Mouse (Mus musculus): ENCODE data around the gene Kcne3.
A peak's percentile ranks its signal among the peaks of the same experiment; 100 is the strongest.

Kcne3 gene

DNA sequence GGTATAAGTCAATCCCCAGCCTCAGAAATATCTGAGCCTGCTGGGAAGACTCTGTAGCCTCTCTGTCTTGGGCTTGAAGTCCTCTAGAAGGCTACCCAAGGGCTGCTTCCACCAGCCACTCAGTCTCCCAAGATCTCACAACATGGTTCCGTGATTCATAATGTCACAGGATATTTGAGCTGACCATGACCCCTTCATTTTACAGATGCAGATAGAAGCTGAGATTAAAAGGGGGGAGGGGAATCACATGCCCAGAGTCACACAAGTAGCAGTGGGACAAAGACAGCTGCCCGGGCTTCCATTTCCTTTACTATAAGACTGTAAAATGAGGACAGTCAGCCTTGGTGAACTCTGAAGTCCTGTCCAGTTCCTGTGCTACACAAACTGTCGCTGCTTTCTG is 5.3 kb downstream of the Kcne3 start:
- no peak for DNase-seq (ENCODE audit: inconsistent ontology term)

DNA sequence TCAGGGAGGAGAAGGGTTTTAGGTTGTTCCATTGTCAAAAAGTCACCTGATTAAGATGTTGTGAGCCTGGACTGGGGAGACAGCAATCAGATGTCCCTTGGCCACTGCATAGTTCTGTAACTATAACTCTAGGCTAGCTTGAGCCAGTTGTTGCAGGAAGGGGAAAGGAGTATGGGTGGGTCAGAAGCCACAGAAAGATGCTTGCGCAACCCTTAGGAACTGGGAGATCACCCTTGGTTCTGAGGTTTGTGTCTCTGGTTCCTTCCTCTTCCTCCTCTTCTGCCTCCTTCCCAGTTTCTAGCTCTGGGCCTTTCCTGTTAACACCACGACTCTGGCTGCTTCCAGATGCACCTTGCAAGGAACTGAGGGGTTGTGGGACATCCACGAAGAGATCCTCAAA is 6.1 kb downstream of the Kcne3 start:
- DNase-seq (ENCODE audit: inconsistent ontology term), result no peak

DNA sequence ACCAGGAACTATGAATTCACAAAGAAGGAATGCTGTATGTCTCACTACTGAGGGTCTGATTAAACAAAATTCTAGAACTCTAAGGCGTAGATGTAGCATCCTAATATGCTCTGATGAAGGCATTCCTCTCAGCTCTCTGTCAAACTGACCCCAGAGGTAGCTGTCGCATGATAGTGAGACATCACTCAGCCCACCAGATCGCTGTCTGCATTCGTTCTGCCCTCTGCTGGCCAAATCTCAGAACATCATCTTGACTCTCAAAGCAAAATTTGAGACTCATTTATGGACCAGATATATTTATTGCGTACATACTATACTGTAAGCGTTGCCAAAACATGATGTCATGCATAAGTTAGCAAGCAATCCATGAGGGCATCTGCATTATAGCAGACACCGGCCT is 11.3 kb downstream of the Kcne3 start:
- no peak for DNase-seq (ENCODE audit: inconsistent ontology term)

DNA sequence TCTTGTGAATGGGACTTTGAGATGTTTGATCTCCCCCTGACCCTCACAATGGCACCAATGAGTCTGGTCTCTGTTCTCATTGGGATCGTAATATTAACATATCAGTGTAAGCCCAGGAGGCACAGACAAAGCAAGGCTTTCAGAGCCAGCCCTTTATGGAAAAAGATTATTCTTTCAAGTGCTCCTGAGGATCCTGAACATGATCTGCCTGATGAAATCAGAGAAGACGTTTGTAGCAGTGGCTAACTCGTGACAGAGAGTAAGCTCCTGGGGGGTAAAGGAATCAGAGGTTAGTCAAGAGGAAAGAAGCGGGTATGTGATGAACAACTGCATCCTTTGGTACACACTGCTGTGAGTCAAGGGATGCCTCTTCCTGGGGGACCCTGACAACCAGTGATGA is 13.9 kb downstream of the Kcne3 start:
- no peak for DNase-seq (ENCODE audit: inconsistent ontology term)

DNA sequence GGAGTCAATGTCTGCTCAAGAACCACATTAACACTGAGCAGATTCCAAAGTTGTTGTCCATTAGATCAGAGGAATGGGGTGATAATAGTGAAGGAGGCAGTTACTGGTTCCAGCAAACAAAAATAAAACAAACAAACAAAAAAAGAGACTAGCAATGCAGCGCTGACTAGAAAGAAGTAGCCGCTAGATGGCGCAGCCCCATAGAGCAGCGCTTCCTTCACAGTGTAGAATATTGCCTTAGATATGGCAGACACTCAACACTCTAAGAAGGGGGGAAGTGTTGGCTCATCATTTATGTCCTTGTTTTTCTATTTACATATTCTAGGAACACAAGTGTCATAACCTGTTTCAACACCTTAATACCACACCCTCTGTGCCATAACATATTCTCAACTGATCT is 14.5 kb downstream of the Kcne3 start:
- peak; percentile 12 for DNase-seq (ENCODE audit: inconsistent ontology term)

DNA sequence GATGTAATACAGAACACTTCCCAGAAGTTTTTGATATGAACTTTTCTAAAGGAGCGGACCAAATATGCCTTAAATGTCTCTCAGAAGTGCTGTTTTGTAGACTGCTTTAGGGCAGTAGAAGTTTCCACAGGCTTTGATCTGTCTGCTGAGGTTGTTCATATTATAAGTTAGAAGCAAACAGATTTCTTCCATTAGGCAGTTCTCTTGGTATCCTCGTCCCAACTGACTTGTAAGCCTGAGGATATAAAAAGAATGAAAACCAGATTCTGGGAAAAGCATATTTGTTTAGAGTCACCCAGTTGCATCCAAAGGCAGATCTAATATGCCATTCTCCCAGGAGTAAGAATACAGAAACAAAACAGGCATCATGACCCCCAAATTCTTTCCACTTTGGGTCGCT is 24.9 kb downstream of the Kcne3 start:
- no peak for DNase-seq (ENCODE audit: inconsistent ontology term)

DNA sequence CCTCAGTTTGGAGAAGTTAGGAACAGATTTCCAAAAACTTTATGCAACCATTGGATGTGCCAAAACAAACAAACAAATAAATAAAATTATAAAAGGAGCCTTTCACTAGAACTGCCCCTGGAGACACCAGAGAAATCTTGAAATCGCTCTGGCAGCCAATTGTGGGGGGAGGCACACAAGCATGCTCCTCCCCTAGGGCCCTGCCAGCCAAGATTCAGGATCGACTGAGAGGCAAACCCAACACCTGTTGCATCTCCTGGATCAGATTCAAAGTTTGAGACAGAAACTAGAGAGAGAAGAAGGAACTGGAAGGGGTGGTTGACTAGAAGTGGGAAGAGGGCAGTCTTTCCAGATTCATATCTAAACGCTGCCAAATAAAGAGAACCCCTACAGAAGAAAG is 27.3 kb downstream of the Kcne3 start:
- no peak for DNase-seq (ENCODE audit: inconsistent ontology term)

DNA sequence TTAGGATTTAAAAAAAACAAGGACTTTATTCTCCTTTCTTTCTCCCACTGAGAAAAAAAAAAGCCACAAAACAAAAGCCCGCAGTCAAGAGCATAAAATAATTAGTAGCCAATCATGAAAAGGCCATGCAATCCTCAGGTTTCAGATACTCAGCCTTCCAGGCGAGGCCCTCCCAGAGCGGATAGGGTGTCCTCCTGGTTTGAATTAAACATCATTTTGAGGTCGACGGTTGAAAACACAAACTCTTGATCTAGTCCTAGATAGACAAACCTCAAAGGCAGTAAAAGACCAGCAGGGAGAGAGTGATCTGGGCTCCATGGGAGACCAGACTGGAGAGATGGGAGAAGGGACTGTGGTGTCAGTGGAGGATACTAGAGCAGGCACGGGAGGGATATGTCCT is 28.6 kb downstream of the Kcne3 start:
- no peak for DNase-seq (ENCODE audit: inconsistent ontology term)

DNA sequence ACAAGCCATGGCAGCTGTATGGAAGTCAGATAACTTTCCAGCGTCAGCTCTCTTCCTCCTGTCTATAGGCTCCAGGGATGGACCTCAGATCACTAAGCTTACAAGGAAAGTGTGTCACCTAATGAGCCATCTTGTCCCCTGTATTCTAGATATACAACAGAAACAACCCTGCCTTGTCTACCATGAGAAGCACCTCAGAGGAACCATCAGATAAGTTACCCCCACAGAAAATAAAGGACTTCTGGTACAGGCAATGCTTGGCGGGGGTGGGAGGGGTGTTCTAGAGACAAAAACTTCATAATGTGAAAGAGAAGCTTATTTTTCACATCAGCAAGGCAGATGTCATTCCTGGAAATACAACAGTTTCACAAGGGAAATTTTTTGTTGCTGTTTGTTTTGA is 29.8 kb downstream of the Kcne3 start:
- DNase-seq (ENCODE audit: inconsistent ontology term), result no peak

DNA sequence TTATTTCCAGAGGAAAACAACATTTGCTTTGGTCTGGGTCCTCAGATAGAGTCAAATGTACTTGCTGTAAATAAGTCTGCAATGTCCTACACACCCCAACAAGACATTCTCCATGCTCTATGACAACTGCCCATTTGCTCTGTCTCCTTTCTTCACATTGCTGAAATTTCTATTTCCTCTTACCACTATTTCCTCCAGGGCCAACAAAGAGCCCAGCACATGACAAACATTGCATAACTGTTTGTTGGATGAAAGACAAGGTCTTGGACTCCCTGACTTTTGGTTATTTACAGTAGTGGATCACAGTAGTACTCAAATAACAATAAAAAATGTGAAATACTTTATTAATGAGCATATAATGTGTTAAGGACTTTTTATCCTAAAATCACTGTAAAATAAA is 31.6 kb downstream of the Kcne3 start:
- no peak for DNase-seq (ENCODE audit: inconsistent ontology term)

DNA sequence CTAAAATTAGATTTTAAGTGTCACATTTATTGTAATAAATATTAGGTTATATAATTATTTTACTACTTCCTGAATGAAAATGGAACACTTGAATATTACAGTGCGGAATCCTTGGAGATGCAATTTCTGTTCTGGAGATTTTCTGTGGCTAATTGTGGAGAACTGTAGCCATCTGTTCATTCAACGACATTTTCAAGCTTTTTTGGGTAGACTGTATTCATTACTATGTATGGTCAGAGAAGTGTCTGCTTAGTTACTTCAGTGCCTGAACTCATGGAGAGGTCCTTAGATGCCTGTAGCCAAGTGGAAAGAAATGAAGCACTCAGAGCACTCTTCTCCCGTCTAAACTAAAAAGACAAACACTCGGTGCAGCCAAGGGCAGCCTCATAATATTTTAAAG is 38.0 kb downstream of the Kcne3 start:
- DNase-seq (ENCODE audit: inconsistent ontology term), result no peak

DNA sequence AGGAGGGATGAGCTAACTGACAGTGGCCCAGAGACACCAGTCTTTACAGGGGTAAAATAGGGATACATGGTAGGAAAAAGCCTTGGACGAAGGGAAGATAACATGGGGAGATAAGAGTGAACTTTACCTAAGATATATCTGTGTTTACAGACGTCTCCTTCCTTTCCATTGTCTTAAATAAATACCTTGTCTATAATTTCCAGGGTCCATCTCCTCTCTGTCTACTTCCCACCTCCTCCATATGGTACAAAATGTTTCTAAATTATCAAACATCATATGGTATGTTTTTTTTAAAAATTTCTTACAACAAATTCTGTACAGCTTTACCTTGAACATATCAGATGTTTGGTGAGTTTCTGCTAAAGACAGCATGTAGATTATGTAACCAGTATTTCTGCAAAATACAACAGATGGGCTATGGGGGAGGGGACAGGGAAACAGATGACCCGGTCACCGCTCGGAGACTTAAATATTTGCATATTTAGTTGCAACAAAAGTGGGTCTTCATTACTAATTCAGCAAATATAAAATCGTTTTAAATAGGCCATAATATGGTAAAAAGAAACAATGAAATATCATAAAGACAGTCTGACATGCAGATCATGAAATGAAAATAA is 38.9 kb downstream of the Kcne3 start:
- DNase-seq (ENCODE audit: inconsistent ontology term), result no peak

DNA sequence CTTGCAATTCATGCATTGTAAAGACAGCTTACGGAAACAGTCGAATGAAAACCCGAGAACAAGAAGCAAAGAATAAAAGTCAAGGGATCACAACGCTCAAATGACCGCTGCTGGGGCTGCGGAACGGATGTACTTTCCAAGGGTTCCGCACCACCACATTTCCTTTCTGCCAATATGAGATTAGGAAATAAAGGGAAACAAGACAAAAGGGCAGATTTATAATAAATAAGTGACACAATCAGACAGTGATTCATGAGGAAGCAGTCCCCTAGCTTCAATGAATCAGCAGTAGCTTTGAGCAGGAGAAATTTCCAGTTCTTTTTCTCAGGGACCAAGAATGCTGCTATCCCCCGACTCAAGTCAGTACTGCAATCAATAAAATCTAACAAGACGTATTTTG is 39.7 kb downstream of the Kcne3 start:
- DNase-seq (ENCODE audit: inconsistent ontology term), result no peak

DNA sequence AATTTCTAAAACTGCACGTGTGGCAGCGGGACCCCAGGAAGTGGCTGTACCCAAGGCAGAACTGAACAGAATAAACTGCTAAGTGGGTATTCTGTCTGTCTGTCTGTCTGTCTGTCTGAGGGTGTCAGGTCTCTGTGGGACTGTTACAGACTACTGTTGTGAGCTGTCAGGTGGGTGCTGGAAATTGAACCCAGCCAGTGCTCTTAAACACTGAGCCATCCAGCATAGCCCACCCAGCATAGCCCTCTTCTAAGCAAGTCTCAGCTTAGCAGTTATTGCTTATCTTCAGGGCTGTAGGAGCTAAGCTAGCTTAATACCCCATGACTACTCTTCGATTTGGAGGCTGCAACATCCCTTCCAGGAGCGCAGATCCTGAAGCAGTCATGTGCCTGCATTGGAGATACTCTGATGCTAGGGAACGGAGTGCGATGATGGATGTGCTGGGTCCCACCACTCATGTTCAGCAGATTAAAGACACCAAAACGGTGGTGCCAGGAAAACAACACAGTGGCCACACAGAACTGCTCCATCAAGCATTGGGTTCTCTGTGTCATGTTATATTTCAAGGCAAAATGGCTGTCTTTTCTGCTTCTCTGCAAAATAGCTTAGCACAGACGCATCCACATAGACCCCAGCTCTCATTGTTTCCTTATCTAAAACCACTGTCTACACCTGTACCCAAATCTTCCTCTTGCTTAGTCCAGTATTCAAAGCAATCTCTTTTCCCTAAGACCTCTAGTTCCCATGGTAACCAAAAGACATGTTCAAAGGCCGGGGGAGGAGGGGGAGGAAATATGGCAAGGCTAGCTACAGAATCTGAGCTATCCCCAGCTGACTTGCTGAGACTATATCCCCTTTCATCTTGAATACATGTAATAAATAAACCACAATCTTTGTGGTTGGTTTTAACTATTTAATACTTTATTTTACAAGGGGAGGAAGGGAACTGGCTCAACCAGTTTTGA is 40.6 kb downstream of the Kcne3 start:
- no peak for DNase-seq (ENCODE audit: inconsistent ontology term)

DNA sequence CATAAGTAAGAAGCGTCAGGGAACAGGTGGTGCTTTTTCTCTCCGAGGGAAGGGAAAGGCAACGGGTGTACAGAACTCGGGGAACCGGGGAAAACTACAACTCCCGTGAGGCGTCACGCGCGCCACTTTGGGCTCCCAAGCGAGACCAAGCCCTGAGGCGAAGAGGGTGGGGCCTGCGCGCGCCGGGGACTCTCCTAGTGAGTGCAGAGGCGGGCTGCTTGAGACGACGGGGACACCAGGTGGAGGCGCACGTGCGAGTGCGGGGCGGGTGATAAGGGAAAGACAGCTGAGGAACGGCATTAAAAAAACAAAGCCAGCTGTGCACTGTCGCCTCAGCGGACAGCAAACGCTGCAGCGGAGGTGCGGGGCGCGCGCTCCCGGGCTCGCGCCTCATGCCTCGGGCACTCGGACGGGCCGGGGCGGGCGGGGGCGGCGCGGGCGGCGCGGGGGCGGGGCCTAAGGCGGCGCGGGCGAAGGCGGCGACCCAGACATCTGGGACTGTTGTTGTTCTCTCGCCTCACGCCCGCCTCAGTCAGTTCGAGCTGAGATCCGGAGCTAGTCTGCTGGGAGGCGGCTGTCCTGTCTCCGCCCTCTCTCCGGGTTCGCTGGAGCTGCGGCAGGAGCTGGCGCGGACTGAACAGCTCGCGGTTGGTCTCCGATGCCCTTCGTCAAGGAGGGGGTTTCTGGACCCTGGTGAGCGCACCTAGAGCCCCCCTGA is 51.0 kb downstream of the Kcne3 start, which contains the start of gene Pgm2l1:
Gene Pgm2l1 (plus strand): TSS at position 237 of the 718 bp plus-strand sequence.
- DNase-seq (ENCODE audit: inconsistent ontology term), result peak; percentile 96

DNA sequence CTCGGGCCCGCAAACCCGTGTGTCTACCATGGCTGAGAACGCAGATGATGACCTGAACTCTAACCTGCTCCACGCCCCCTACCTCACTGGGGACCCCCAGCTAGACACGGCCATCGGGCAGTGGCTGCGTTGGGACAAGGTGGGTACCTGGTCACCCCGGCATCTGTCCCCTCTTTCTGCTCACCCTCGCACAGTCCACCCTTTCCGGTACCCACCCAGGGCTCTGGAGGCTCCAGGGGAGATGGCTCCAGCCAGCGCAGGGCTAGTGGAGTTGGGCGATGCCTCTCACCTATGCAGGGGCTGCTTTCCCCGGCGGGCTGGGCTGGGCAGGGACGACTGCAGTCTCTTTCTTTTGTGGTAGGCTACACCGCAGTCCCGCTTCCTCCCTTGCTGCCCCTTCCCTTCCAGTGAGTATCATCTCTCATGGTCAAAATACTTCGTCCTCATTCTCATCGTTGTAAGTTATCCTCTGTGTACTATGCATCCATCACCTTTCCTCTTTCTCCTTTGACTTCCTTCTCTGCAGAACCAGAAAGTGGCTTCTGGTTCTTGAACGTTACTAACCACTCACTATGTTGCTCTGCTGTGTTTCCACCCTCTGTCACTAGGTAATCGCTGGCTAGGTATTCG is 51.7 kb downstream of the Kcne3 start:
- DNase-seq (ENCODE audit: inconsistent ontology term), result peak; percentile 23

DNA sequence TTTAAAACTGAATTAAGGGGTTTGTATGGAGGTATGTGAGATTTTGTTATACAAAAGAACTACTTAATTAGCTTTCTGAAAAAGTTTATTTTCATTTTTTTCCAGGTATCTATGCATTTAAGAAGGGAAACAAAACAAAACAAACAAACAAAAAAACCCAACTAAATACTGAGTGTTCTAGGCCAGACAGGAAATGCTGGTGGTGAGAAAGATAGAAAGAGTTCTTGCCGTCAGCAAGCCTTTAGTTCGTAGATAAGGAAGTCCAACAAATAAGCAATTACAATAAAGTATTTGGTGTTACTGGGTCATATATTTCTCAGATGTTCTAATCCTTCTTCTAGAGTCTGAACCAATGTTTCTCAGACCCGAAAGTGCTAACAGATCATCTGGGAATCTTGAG is 52.7 kb downstream of the Kcne3 start:
- DNase-seq (ENCODE audit: inconsistent ontology term), result no peak

DNA sequence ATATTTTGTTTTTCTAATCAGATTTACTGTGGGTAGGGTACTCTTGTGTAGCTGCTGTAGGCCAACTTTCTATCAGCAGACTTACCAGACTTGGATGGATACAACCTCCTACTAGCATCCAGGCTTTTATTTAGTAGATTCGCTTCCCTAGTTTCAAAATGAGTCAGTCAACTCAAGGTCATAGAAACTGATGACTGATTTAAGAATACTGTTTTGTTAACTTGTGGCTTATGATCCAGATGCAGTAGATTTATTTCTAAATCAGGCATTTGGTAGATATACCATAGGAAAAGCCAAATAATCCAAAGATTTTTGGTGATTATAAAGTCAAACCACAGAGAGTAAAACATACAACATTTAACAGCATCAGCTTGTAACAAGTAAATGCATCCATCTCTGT is 54.3 kb downstream of the Kcne3 start:
- DNase-seq (ENCODE audit: inconsistent ontology term), result no peak

DNA sequence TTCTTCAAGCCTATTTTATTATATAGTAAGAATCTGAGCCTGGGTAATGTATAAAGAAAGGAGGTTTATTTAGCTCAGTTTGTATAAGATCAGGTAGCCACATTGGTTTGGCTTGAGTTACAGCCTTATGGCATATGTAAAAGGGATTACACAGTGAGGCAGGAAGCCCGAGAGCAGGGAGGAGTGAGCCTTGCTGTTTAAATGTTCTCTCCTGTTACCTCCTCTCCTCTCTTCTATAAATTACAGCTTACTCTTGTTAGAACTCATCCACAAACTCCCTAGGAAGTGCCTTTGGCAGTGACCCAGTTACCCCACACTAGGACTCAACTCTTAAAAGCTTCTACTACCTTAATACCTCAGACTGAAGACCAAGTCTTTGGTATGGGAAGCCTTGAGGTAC is 55.4 kb downstream of the Kcne3 start:
- no peak for DNase-seq (ENCODE audit: inconsistent ontology term)

DNA sequence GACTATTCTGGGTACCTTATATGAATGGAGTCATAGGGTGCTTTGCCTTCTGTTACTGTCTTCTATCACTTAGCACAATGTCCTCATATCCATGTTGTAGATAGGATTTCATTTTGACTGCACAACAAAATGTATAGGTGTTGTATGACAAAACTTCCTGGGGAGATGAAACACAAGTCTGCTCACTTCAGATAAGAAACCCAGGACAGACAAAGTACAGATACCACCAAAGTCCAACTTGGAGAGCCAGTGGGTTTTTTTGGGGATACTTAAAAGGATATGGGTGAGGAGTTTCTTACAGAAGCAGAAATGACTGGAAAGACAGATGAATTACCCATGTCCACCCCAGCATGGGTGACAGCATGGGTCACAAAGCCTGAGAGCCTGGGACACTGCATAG is 57.4 kb downstream of the Kcne3 start:
- DNase-seq (ENCODE audit: inconsistent ontology term), result no peak
